Mouse (Mus musculus) cerebellum, adult 9-10 months (tissue): Measurements from ENCODE around the gene Vmn2r73.

Source experiments
- DNase-seq: peaks from one replicate; pipeline ENCODE4 v3.0.0; 2022

Gene Vmn2r73

DNA sequence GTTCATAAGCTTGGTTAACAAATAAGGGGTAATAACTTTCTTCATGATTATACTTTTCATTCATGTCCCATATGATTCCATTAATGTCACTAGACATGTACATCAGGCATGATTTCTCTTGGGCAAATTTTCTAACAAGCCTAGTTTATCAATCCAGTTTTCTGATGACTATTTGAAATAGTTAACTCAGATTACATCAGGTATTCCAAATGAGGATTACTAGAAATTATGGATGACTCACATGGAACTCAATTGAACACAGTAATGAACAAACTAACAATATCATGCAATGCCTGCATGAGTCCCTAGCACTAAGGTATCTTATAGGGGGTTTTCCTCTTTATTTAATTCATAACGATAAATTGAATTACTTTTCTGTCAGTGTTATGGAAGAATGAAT lies at the start of gene Vmn2r73:
Vmn2r73 (minus strand) TSS at position 101 of the 400 bp plus-strand sequence.
- DNase-seq = no peak

DNA sequence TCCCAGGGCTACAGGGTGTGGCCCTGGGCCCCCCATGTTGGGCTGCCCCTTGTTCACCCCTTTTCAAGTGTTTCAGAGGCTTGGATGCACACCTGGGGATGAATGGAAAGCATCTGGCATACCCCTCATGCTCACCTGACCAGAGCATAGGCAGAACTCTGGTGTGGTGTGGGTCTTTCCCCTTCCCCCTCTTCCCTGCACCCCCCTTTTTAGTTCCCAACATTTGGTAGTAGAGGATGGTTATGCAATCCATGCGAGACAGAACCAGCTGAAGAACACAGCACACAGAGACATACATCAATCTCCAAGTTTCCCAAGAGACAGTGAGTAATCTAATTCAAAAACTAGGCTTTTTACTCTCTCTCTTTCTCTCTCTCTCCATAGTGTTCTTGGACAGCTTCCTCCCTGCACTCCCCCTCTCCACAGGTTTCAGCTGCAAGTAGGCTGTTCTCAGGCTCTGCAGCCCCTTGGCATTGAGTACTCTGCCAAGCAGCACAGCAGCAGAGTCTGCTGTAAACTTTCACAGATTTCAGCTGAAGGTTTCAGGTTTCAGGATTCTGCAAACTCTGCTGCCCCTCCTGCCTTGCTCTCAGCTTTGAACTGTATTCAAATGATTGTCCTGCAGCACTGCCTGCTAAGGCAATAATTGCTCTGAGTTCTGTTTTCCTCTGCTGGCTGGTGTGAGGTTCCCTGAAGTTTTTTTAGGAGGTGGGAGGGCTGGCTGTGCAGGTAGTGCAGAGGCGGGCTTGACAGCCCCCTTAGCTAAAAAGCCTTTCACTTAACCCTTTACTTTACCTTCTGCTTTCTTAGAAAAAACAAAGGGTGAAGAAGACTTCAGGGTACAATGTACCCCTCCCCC lies 35.7 kb downstream of the Vmn2r73 start:
- no peak for DNase-seq

DNA sequence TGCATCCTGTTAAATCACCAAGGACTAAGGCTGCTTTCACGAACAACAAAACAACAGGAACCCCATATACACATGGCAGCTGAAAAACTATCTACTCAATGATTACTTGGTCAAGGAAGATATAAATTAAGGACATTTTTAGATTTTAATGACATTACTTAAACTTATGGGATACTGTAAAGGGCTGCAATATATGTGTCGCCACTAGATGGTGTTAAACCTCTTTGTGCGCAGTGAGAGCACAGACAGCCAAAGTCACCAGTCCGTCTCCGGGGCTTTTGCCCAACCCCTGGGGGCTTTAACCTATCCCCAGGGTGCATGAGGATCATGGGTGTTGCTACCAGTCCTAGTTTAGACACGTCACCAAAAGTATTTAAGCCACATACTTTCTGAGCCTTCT lies 58.0 kb downstream of the Vmn2r73 start:
- peak; percentile 1 for DNase-seq
